Mouse (Mus musculus) midbrain, embryonic 10.5 days (tissue): ENCODE results near the gene Msh5. TPM values are rescaled to one million over a fixed set of nuclear protein-coding genes. Genes with fewer than 3 reads are reported as not detected.
A peak's percentile ranks its signal among the peaks of the same experiment; 100 is the strongest.

Source experiments
- DNase-seq: peaks from one replicate; pipeline ENCODE4 v3.0.0-alpha.2; 2017; ENCODE audit warnings: low spot score
- H3K27ac ChIP-seq: fragments of 300-500 bp; sonication (generic); replicated peaks from 2 replicates; pipeline ENCODE4 v1.5.1; 2016; ENCODE audit warnings: mild to moderate bottlenecking
- H3K27me3 ChIP-seq: fragments of 300-500 bp; sonication (generic); 2 replicates; pipeline ENCODE4 v1.6.1; 2016; ENCODE audit warnings: low read depth, mild to moderate bottlenecking; ENCODE audit not compliant: poor library complexity, severe bottlenecking
- H3K36me3 ChIP-seq: fragments of 300-500 bp; sonication (generic); 2 replicates; pipeline ENCODE4 v1.6.1; 2016; ENCODE audit warnings: mild to moderate bottlenecking, moderate library complexity
- H3K4me1 ChIP-seq: fragments of 300-500 bp; sonication (generic); 2 replicates; pipeline ENCODE4 v1.6.1; 2016
- H3K4me3 ChIP-seq: fragments of 300-500 bp; sonication (generic); 2 replicates; pipeline ENCODE4 v1.5.1; 2016; ENCODE audit warnings: mild to moderate bottlenecking, moderate library complexity
- H3K9me3 ChIP-seq: fragments of 300-500 bp; sonication (generic); replicated peaks from 2 replicates; pipeline ENCODE4 v1.6.1; 2016; ENCODE audit warnings: mild to moderate bottlenecking
- WGBS: fragments of 180-500 bp; shearing (Covaris S2); methylation state at CpG from one replicate; pipeline ENCODE4 v1.1.7; 2016; 5-methylcytosine and 5-hydroxymethylcytosine counted together
- polyA plus RNA-seq: library from polyadenylated mRNA; unstranded; fragments of >200 nt; fragmentation: Nextera tagmentation; extraction: Ambion mirVana; gene quantifications from 2 replicates; pipeline ENCODE4 v1.2.1, GENCODE M21; 2016

Gene Msh5
- polyA plus RNA-seq, 1 experiment from 2014 or later = 5.4 TPM

DNA sequence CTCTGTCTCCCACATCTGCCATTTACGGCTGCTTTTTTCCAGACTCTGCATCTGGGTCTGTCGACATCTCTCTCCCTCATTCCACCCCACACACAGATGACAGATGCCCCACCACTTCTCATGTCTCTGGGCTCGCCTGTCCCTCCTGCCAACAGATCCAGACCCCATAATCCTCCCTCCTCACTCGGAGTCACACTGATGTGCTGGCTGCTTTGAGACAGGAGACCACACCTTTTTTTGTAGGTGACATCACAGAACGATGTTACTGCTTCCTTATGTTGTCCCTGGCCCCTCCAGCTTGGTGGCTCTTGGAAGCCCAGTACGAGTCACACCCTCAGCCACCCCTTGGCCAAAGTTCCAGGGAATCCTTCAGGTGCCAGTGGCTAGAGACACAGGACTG lies 33.7 kb upstream of the Msh5 start:
- no peak for DNase-seq
- 75% methylated on average over 6 of the region's 6 CpGs for WGBS

DNA sequence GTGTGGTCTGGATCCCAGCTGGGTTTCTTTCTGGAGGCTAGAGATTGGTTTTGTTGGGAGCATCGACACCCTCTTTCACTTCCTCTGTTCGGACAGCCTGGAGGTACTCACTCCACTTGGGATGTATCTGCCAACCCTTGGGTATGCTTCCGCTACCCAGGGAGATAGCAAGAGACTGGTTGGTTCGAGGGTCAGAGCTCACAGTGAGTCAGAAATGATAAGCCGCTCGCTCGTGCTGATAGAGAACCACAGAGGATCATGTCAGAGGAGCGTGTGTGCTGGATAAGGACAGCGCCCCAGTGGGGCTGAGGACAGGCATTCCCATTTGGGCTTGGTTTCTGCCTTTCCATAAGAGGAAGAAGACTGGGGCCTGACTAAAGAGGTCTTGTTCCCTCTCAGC lies 33.2 kb upstream of the Msh5 start:
- WGBS = 69% methylated on average over 9 of the region's 9 CpGs
- DNase-seq = no peak
- H3K27me3 ChIP-seq = peaks cover 23% of the 10 kb centered on the region

More for the DNA sequence above, 33.7 kb upstream of the Msh5 start:
- no peaks in the 10 kb centered on the region for H3K9me3 ChIP-seq
- H3K36me3 ChIP-seq = no peaks in the 10 kb centered on the region
- H3K27me3 ChIP-seq = peaks cover 23% of the 10 kb centered on the region
- no peak overlapping the region for H3K4me3 ChIP-seq
- H3K27ac ChIP-seq = no peak overlapping the region
- peaks cover 28% of the 10 kb centered on the region for H3K4me1 ChIP-seq

DNA sequence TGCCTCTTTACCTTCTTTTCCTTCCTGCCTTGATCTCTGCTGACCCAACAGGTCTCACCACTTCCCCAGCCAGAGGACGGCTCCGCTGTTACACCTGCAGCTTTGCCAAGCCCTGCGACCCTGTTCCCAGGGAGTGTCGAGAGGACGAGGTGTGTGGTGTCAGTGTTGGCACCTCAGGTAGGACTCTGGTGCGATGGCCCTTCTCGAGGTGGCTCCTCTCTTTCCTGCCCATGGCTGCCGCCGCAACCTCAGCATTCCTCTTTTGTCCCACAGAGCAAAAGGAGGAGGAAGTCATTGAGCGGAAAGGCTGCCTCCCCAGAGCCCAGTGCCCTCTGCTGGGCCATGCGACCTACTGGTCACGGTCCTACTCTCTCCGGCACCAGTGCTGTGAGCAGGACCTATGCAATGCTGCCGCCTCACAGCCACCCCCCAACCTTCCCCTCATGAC lies 31.3 kb upstream of the Msh5 start, which contains the start of gene Ly6g6d:
Gene Ly6g6d, minus strand, starts transcription at position 280 of the 448 bp plus-strand sequence.
- DNase-seq = peak; percentile 63
- no peaks in the 10 kb centered on the region for H3K9me3 ChIP-seq
- H3K36me3 ChIP-seq = no peaks in the 10 kb centered on the region
- 10% methylated on average over 14 of the region's 14 CpGs for WGBS
- peaks cover 28% of the 10 kb centered on the region for H3K4me1 ChIP-seq
- H3K27ac ChIP-seq = peak within 1 kb of the TSS; percentile 79
- peaks cover 23% of the 10 kb centered on the region for H3K27me3 ChIP-seq
- peak within 1 kb of the TSS; percentile 45 for H3K4me3 ChIP-seq

More for the DNA sequence above, 33.2 kb upstream of the Msh5 start:
- H3K4me1 ChIP-seq = peaks cover 28% of the 10 kb centered on the region
- H3K9me3 ChIP-seq = no peaks in the 10 kb centered on the region
- no peaks in the 10 kb centered on the region for H3K36me3 ChIP-seq
- H3K4me3 ChIP-seq = no peak overlapping the region
- no peak overlapping the region for H3K27ac ChIP-seq

DNA sequence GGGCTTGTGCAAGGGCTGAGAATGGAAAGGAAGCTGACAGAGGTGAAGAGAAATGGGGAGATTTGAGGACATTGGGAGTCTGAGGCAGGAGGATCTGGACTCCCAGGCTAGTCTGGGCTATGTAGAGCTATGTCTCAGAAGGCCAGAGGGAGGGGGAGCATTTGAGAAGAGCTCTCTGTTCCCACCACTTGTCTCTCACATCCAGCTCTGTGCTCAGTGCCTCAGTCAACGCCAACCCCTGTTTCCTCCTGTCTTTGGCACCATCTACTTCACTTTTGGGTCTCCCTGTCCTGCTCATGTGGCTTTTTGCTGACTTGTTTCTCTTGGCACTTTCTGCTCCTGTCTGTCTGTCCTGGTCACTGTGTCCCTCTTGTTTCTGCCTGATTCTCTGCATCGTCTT lies 30.7 kb upstream of the Msh5 start:
- H3K9me3 ChIP-seq = no peaks in the 10 kb centered on the region
- H3K27me3 ChIP-seq = peaks cover 23% of the 10 kb centered on the region
- WGBS = 55% methylated on average over 2 of the region's 2 CpGs
- peak overlapping the region; percentile 45 for H3K4me3 ChIP-seq
- DNase-seq = no peak
- no peaks in the 10 kb centered on the region for H3K36me3 ChIP-seq
- H3K27ac ChIP-seq = peak overlapping the region; percentile 79
- peaks cover 28% of the 10 kb centered on the region for H3K4me1 ChIP-seq

DNA sequence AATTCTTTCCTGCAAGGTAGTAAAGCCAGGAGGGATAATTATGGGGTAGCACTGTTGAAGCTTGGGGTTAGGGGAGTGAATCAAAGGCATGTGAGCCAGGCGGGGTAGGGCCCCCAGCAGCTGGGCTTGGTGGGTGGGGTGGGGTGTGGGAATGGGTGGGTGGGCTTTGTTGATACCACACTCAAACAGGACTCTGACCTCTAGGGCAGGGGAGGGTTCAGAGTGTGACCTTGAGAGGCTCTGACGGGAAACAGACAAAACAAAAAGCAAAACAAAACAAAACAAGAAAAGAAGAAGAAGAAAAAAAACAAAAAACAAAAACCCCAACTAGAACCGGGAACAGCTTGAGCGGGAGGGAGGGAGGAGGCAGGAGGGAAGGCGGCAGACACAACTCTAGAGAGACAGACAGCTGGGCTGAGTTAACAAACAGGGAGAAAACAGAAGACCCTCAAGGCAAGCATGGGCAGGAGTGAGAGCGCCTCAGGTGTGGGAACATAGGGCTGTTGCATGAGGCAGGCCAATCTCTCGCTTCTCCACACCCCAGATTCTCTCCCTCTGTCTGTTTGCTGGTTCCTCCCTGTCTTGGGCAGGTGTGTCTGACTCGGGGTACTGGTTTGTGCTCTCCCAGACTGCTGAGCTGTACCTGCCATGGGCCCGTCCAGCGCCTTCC lies 30.1 kb upstream of the Msh5 start, which contains the start of gene Ly6g6e:
Gene Ly6g6e, plus strand, starts transcription at position 396 of the 670 bp plus-strand sequence.
- 36% methylated on average over 10 of the region's 10 CpGs for WGBS
- Histone ChIP-seq H3K27me3 (peaks cover 23% of the 10 kb centered on the region), H3K36me3 (no peaks in the 10 kb centered on the region), H3K4me3 (peak within 1 kb of the TSS; percentile 45), H3K9me3 (no peaks in the 10 kb centered on the region), H3K4me1 (peaks cover 28% of the 10 kb centered on the region), H3K27ac (peak within 1 kb of the TSS; percentile 79)
- no peak for DNase-seq

DNA sequence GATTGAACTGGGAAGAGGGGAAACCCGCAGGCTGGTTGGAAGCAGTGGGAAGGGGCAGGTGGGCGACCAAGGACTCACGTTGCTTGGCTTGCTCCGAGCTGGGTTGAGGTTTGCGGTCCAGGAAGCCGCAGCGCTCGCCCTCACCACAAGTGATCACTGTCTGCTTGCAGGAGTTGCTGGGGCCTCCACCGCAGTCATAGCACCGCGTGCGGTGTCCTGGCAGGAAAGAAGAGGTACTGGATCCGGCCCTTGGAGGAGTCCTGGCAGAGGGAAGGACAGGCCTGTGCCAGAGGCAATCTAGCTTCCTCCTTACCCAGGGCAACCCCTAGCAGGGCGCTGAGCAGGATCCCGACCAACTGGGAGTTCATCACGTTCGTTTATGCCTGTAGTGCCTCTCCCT lies 27.6 kb upstream of the Msh5 start:
- Histone ChIP-seq H3K4me3 (no peak overlapping the region), H3K4me1 (peaks cover 28% of the 10 kb centered on the region), H3K36me3 (no peaks in the 10 kb centered on the region), H3K9me3 (no peaks in the 10 kb centered on the region), H3K27me3 (peaks cover 23% of the 10 kb centered on the region), H3K27ac (peak overlapping the region; percentile 14; the same call in 1 of the 2 replicates)
- no peak for DNase-seq
- 68% methylated on average over 17 of the region's 17 CpGs for WGBS

DNA sequence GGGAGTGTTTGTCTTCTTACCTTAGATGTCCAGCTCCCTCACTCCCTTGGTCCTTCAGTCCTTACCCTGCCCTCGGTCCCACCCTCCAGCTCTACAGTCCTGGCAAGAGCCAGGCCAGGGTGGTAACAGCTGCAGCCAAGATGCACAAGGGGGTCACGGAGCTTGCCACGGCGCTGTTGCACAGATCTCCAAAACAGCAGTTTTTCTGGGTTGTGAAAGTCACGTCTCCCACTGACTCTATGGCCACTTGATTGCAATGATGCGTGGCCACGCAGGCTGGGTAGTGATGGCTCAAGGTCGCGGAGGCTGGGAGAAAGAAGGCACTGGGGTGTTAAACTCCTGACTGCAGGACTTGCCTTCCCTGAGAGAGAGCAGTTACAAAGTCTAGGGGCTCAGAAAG lies 24.9 kb upstream of the Msh5 start:
- Histone ChIP-seq H3K27me3 (peaks cover 26% of the 10 kb centered on the region), H3K27ac (no peak overlapping the region), H3K9me3 (no peaks in the 10 kb centered on the region), H3K36me3 (no peaks in the 10 kb centered on the region), H3K4me3 (no peak overlapping the region), H3K4me1 (peaks cover 9% of the 10 kb centered on the region)
- 87% methylated on average over 9 of the region's 9 CpGs for WGBS
- no peak for DNase-seq

DNA sequence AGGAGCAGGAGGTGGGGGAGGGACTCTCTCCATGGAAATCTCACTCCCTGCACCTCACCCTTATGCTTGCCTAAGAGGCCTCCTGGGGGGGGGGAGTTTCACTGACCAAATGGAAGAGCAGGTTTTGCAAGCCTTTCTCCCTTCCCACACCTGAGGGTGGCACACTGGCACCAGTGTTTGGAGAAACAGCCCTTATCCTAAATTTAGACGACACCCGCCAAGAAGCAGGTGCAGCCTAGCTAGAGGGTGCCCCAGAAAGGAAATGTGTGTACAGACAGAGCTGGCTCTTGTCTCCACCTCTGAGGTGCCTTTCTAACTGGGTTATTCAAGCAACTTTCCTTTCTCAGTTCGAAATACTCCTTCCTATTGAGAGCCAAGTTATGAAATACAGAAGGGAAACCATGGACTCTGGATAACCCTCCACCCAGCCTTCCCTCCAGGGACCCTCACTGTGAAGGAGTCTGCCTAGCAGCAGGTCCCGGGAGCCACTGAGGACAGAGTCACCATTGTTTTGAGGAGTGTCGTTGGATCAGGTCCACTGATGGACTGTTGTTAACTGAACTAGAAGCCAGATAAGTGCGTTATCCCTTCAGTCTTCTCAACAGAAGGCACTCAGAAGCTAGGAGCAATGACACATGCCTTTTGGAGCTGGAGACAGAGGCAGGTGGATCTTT lies 24.1 kb upstream of the Msh5 start:
- H3K27me3 ChIP-seq = peaks cover 34% of the 10 kb centered on the region
- H3K4me1 ChIP-seq = peaks cover 7% of the 10 kb centered on the region
- H3K4me3 ChIP-seq = no peak overlapping the region
- 68% methylated on average over 6 of the region's 6 CpGs for WGBS
- no peaks in the 10 kb centered on the region for H3K36me3 ChIP-seq
- no peak overlapping the region for H3K27ac ChIP-seq
- H3K9me3 ChIP-seq = no peaks in the 10 kb centered on the region
- no peak for DNase-seq

DNA sequence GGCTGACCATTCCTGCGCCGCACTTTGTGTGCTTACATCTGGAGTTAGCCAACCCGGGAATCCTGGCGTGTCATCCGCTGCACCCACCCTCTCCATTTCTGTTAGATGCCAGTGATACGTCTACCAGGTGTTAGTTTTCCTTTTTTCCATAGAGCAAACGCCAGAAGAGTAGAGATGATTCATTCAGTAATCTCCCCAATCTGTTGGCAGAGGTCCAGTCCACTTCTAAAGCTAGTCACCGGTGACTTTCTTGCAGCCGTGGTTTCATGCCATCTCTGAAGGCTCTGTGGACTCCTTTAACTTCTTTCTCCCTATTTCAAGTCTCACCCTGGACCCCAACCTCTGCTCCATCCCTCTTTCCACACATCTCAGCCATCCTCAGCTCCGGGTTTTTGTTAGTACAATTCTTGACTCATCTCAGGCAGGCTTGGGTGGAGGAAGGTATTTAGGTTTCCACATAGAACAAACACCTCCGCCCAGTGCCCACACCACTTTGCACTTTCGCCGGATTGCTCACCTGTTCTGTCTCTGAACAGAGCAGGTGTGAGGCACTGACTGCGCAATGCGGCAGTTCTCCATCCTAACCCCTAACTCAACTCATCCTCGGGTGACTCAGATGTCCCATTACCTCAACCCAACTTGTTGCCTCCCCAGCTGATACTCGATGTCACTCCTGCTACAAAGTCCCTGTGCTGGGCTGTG lies 21.8 kb upstream of the Msh5 start:
- H3K4me3 ChIP-seq = no peak overlapping the region
- H3K4me1 ChIP-seq = peaks cover 29% of the 10 kb centered on the region
- no peak overlapping the region for H3K27ac ChIP-seq
- H3K36me3 ChIP-seq = peaks cover 4% of the 10 kb centered on the region; the same call in 1 of the 2 replicates
- WGBS = 87% methylated on average over 17 of the region's 17 CpGs
- peaks cover 57% of the 10 kb centered on the region for H3K27me3 ChIP-seq
- no peaks in the 10 kb centered on the region for H3K9me3 ChIP-seq
- DNase-seq = no peak

DNA sequence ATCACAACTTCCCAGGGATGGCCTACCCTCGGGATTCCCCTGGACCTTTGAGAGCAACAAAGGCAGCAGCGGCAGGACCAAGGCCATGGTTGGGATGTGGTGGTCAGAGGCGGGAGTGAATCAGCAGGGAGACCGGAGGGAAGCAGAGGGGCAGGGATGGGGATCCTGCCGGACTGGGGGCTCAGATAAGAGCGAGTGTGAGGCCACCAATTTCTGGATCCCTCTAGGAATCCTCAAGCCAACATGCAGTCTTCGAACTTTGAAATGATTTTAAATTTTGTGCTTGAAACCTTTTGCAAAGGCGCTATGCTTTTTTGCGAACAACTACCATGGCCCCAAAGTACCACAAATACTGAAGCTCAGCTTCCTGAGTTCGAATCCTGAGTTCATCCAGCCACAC lies 19.5 kb upstream of the Msh5 start, which contains the start of gene Mpig6b:
Gene Mpig6b, minus strand, starts transcription at position 101 of the 400 bp plus-strand sequence.
- H3K27ac ChIP-seq = peak within 1 kb of the TSS; percentile 70
- H3K27me3 ChIP-seq = peaks cover 74% of the 10 kb centered on the region
- peaks cover 26% of the 10 kb centered on the region for H3K36me3 ChIP-seq
- no peak for DNase-seq
- no peaks in the 10 kb centered on the region for H3K9me3 ChIP-seq
- H3K4me3 ChIP-seq = peak within 1 kb of the TSS; percentile 52
- peaks cover 33% of the 10 kb centered on the region for H3K4me1 ChIP-seq
- 41% methylated on average over 10 of the region's 10 CpGs for WGBS

DNA sequence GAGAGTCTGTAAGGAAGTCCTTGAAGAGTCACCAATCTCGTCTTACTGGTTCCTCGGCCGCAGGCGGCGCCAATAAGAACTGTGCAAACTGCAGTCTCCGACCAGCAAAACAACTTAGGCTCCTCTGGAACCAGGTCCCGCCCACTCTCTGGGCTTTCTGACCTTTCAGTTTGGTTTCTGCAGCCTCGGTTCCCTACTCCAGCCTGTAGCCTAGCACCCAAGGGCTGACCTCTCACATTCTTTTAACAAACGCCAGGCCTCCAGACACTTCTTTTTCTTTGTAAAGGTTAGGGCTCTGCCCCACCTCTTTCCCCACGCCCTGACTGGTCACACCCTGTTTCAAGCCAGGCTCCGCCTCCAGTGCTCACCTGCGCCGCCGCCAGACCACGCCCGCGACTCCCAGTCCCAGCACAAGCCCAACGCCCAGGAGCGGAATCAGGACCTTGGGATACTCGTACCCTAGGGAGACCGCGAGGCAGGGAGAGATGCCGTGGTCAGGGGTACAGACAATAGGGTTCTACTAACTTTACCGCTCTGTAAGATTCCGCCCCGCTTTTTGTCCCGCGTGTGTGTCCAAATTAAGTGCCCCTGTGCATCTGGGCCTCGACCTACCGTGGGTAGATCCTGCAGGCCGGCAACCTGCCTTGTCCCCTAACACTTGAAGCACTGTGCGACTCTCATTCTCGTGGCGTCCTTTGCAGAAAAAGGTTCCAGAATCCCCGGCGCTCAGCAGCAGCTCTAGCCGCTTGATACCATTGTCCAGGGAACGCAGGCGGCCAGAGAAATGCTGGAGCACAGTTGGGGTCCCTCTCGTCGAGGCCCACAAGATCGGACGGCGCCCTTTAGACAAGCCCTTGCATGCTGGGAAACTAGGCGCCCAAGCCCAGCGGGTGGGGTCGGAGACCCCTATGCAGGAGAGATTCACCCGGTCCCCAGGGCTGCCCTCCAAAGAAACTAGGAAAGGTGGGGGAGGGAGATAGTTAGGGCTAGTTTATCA lies 18.7 kb upstream of the Msh5 start, which contains the start of gene Ly6g6c:
Gene Ly6g6c, plus strand, starts transcription at position 438 of the 997 bp plus-strand sequence.
- WGBS = 1% methylated on average over 48 of the region's 48 CpGs
- H3K4me3 ChIP-seq = peak within 1 kb of the TSS; percentile 52
- H3K4me1 ChIP-seq = peaks cover 41% of the 10 kb centered on the region
- peak; percentile 65 for DNase-seq
- H3K27me3 ChIP-seq = peaks cover 74% of the 10 kb centered on the region
- H3K27ac ChIP-seq = peak within 1 kb of the TSS; percentile 70
- no peaks in the 10 kb centered on the region for H3K9me3 ChIP-seq
- peaks cover 34% of the 10 kb centered on the region for H3K36me3 ChIP-seq
